Mouse (Mus musculus) gastrocnemius, postnatal 10 days (tissue): ENCODE results near the gene Sytl3. TPM values are rescaled to one million over a fixed set of nuclear protein-coding genes. Genes with fewer than 3 reads are reported as not detected.
A peak's percentile ranks its signal among the peaks of the same experiment; 100 is the strongest.

ENCODE experiments used
- DNase-seq: peaks from one replicate; pipeline ENCODE4 v3.0.0; 2021; ENCODE audit warnings: mixed read lengths
- total RNA-seq, 2 experiments: library from RNA; stranded (reverse); gene quantifications; 2 replicates each; pipeline ENCODE4 v1.2.3; 2021

The Sytl3 gene
- total RNA-seq, 2 experiments from 2014 or later, result 0.35 to 0.52 TPM

DNA sequence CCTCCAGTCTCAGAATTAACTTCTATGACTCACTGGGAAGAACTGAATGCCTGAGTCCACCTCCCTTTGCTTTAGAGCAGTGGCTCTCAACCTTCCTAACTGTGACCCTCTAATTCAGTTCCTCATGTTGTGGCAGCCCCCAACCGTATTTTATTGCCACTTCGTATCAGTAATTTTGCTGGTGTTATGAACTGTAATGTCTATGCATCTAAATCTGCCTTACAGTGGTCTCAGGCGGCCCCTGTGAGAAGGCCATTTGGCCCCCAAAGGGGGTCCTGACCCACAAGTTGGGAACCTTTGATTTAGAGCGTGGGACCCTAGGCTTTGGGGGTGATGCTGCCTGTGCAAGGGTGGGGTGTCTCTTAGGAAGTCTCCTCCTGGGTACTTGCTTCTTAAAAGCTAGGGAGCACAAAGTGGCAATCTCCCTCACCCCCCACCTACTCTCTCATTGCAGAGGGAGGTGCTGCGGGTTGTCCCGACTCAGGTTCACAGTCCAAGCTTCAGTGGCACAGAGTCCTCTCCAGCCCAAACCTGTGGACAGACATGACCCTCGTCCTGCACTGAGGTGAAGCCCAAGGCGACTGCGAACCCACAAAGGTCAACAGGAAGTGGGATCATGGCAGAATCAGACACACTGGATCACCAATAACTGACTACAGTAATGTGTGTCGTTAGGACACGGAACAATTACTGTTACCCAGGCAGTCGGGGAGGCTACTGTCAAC, 78.5 kb downstream of the Sytl3 start:
- no peak for DNase-seq

DNA sequence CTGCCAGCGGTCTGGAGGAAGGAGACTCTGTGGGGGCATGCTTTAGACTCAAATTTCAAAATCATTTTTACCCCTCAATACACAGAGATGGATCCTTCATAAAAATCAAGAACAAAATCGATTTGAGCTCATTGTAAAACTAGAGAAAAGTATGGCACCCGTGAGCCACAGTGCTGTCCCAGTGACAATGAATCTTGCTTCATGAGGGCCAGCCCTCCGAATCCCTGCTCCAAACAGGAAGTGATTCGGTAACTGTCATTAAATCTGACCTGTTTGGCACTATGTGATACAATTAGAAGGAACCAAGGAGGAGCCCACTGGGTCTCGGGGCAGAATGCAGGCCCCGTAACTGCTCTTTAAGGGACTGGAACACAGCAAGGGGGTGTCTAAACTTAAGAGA, 79.9 kb downstream of the Sytl3 start:
- no peak for DNase-seq

- no peak for DNase-seq
Observed at GRCm38 (mm10) chr17:6739266-6739665, 80.4 kb downstream of the Sytl3 start.

GRCm38 (mm10) chr17:6739756-6740155, 80.9 kb downstream of the Sytl3 start:
- no peak for DNase-seq

DNA sequence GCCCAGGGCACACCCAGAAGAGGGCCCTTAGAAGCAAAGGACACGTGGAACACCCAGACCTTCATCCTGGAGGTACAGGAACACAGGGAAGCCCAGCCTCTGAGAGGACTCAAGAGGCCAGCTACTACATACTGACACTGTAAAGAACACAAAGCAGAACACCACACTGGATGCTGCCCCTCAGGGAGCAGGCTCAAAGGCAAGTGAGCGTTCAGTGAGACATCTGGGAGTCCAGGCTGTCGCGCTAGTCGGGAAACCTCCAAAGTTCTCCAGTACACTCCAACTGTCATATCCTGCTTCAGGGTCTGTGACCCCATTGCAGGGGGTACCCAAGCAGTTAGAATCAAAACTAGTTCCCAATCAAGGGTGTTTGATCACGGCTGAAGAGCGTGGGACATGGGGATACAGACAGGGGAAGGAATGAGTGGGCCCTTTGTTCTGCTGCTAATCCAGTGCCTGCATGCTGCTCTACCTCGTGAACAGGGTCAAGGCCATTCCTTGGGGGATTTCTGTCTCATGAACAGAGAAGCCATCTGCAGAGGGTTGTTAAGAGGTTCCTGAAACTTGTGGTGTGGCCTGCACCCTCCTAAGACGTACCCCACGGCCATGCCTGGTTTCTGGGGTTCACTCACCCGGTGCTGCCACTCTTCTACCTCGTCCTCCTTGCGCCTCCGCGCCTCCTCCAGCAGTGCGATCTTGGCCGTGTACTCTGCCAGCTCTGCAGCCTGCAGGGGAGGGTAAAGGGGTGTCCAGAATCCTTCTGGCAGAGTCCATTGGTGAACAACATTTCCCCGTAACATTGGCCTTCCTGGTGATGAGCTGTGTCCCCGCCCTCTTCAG, 81.7 kb downstream of the Sytl3 start:
- DNase-seq, result peak; percentile 6

DNA sequence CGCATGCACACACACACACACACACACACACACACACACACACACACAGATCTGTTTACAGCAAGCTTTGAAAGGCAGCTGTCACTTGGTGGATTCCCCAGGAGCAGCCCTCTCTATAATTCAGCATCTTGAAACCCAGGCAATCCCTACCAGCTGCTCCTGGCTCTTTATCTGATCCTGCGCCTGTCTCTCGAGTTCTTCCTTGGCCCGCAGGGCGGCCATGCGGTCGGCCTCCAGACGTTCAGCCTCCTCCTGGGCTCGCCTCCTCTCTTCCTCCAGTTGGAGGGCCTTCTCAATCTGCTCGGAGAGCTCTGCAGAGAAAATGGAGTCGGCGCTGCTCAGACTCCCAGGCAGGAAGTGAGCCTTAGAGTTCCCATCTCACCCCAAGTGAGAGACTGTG, 82.4 kb downstream of the Sytl3 start:
- peak; percentile 22 for DNase-seq

GRCm38 (mm10) chr17:6742083-6743038, 83.5 kb downstream of the Sytl3 start:
- DNase-seq, result peak; percentile 75

GRCm38 (mm10) chr17:6743039-6743575, 84.2 kb downstream of the Sytl3 start:
- DNase-seq, result peak; percentile 4

DNA sequence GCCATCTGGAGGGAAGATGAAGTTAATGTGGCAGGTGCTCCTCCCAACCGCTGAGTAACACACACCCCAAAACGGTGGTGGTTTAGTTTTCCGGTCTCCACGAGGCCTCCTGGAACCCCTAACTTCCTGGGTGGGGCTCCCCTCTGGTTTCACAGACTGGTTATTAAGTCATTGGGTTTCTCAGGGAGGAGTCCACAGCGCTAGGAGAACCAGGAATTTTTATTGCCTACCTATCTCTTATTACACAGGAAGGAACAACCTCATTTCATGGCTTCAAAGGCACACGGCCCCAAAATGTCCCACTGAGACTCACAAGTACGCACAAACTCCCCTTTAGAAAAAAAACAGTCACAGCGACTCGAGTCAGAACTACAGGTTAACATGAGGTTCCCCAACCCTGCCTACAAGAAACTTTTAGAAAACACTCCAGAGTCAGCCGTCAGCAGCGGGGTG, 84.9 kb downstream of the Sytl3 start:
- DNase-seq, result peak; percentile 2

GRCm38 (mm10) chr17:6744366-6744765, 85.5 kb downstream of the Sytl3 start:
- DNase-seq, result peak; percentile 1

DNA sequence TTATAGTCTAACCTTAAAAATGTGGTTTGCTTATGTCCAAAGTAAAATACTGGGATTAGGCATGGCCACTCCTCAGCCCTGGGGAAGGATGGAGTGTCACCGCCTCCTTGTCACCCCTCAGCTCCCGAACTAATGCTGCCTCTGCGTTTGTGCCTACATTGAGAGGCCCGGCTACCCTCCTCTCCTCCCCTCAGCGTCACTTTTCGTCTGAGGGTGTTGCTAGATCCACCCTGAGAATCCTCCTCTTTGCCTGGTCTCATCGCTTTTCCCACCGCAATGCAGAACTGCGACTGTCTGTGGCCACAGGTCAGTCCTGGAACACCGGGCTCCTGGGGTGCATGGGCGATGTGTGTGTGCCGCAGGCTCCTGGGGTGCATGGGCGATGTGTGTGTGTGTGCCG, 86.0 kb downstream of the Sytl3 start:
- DNase-seq, result no peak

DNA sequence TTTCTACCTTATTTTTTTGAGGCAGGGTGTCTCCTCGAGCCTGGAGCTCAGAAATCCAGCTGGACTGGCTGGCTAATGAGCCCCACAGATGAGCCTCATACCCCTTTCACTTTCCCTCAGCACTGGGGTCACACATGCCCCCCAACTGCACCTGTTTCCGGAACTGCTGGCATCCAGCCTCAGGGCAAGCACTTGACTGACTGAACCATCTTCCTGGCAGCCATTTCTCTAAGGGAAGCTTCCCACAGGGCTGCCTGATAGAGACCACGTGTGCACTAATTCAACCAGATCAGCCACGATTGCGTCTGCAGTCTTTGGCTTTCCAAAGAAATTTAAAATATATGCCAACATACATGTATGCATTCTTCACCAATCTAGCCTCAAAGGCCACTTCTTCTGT, 86.6 kb downstream of the Sytl3 start:
- DNase-seq, result no peak

GRCm38 (mm10) chr17:6745975-6746374, 87.1 kb downstream of the Sytl3 start:
- DNase-seq, result no peak

GRCm38 (mm10) chr17:6746452-6747231, 87.7 kb downstream of the Sytl3 start:
- no peak for DNase-seq

- no peak for DNase-seq
Observed at GRCm38 (mm10) chr17:6747478-6747877, 88.6 kb downstream of the Sytl3 start.

- peak; percentile 35 for DNase-seq
Observed at GRCm38 (mm10) chr17:6748779-6749464, 90.0 kb downstream of the Sytl3 start.

GRCm38 (mm10) chr17:6751221-6751859, 92.4 kb downstream of the Sytl3 start:
- DNase-seq, result no peak

GRCm38 (mm10) chr17:6752375-6752774, 93.5 kb downstream of the Sytl3 start:
- DNase-seq, result no peak

DNA sequence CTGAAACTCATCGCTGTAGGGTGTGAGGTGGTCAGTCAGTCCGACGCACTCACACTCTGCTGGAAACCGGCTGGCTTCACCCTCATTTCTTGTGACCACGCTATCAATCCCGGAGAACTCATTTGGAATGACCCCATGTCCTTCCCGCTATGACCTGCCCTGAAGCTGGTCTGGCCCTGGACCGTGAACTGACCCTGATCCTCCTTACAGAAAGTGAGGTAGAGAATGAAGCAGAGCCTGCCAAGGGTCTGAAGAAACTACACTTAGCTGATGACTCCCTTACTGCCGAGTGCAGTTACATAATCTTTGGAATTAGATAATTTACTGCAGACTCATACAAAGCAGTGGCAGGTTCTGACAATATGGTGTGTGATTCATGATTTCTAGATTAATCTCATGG, 96.3 kb downstream of the Sytl3 start:
- no peak for DNase-seq

- DNase-seq, result no peak
Observed at GRCm38 (mm10) chr17:6755873-6756272, 97.0 kb downstream of the Sytl3 start.
